Mouse (Mus musculus) Muller cell, postnatal 12 days (primary cell): Measurements from ENCODE around the gene Epb41l3.
A peak's percentile ranks its signal among the peaks of the same experiment; 100 is the strongest.

Experiments used
- DNase-seq: peaks from one replicate; pipeline ENCODE4 v3.0.0-alpha.2; 2015; ENCODE audit errors: inconsistent ontology term

Epb41l3 gene

DNA sequence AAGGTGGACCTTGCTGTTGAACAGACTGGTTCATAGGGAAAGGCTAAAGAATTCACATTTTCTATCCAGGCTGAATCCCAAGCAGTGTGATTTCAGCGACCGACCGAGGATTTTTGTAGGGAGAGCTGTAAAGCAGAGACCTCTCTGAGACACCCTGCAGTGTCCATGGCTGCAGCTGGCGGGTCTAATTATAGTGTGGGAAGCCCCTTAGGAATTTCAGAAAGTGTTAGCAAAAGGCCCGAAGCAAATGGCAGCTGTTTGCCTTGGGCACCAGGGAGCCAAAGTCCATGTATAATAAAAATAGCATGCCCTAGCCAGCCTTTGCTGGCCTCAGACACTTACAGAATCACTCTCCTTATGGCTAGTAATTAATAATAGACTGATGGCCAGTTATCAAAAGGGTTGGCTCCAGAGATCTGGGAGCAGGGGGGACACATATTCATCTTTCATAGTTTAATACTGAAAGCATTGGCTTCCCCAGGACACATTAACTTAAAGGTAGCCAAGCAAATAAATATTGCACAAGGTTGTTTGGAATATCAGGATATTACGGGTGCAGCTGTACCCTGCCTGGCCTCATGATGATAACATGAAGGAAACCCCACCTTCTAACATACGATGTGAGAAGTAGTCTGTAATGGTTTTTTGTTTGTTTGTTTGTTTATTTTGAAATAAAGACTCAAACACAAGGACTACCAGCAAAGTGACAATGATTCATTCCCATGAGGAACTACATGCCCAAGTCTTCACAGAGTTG, 106.3 kb downstream of the Epb41l3 start:
- DNase-seq, result peak; percentile 21

DNA sequence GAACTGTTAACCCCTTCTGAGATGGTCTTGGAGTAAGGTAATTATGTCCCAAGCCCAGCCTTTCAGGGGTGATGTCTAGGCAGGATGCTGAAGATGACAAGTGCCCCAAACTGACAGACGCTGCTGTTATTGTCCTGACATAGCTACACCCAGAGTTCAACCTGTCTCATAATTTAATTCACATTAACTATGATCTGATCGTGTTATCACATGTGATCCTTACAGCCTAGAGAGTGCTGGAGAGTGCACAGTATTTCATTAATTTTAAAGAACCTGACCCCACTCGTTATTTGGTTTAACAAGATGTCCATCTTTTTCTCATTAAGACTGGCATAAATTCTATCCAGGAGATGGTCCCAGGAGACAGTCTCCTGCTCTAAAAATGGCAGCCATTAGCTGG, 112.3 kb downstream of the Epb41l3 start:
- no peak for DNase-seq

DNA sequence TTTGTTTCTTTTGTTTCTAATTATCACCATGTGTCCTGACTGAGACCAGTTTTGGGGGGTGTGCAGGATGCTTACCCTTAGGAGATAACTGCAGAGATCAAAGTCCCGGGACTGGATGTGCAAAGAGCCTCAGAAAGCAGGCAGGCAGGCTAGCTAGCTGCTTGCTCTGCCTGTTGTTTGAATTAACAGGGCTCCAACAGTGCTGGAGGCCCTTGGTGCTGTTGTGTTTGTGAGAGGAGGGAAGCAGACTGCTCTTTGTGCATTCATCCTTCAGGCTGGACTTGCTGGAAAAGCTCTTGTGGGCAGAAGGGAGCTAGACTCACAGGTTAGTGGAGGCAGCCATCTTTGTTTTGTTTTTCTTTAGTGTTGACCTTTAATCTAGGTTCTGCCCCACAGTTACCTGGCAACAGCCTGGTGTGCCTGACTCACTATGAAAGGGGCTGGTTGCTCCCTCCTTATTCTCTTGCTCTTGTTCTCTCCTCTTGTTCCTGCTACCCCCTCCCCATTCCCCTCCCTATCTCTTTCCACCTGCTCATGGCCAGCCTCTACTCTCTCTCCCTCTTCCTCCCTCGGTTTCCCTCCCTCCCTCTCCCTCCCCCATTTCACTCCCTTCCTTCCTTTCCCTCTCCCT, 117.5 kb downstream of the Epb41l3 start:
- DNase-seq, result no peak

DNA sequence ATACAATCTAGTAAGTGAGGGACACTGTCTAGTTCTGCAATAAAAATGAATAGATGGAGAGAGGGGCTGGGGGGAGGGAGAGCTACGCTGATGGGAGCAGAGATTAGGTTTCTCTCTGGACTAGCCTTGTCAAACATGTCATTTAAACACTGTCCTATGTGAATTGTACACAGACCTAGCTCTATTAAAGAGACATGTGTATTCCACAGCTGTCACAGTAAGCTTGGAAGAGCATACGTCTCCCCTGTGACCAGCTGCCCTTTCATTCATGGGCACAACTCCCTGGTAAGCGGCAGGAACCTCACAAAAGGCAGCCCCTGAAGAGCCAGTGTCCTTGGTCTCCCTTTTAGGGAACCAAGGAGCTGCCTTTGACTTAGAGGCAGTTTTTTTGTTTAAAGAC, 119.1 kb downstream of the Epb41l3 start:
- no peak for DNase-seq

DNA sequence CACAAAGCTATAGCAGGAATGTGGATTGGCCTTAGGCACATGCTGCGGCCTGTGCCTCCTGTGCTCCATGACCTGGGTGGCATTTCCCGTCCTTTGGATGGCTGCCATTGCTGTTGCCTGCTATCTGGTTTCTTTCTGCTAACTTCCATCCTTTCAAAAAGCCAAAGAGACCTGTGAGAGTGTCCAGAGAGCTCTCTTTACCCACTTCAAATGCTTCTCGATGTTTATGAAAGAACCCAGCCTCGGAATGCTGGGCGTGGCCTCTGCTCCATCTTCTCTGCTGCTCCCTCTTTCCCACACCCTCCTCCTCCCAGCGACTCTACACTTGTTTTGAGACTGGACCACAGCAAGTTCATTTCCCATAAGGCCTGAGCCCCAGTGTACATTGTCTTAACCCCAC, 120.3 kb downstream of the Epb41l3 start:
- no peak for DNase-seq

DNA sequence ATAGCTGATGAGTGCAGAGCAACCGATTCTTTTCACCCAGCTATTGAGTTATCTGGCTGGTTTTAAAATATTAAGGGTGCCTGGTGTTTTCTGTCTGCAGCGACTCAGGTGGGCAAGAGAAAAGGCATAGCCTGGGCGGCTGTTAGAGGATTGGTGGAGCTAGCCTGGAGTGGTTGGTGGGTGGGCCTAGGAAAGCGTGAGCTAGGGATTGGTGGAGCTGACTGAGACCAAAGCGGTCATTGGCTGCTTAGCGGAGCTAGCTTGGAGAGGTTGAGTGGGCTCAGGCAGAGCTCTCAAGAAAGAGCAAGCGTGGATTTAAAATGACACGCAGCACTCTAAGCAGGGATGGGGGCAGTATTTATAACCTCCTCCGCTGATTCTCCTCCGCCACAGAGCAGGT, 121.2 kb downstream of the Epb41l3 start:
- no peak for DNase-seq

DNA sequence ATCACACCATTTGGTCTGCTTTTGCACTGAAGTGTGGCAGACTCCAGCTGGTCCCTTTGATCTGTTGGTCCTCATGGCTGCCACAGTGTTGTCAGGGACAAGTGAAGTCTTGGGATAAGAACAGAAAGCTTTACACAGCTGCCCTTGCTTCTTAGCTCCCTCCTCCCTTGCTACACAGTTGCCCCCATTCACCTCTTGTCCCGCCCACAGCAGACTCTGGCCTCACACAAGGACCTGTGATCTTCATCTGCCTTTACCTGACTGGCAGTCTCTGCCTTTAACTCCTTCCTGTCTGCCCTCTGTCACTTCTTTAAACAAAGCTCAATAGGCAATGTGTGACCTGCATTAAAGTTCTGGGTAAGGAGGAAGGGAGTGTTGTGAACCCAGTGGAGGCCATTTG, 123.3 kb downstream of the Epb41l3 start:
- DNase-seq, result no peak

DNA sequence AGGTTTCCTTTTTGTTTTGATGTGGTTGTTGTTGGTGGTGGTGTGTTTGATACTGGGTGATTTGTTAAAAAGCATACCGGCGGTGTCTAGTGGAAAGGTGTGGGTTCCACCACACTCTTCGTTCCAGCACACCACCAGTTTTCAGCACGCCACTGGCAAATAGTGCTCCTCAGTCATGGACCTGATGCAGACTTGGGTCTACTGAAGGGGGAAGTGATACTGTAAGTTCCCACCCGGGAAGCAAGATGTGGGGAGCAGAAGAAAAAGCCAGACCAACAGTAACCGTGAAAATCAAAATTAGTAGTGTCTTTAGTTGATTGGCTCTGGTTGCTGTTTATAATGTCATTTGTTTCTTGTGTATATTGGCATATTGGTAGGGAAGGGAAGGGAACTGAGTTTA, 124.3 kb downstream of the Epb41l3 start:
- DNase-seq, result no peak

DNA sequence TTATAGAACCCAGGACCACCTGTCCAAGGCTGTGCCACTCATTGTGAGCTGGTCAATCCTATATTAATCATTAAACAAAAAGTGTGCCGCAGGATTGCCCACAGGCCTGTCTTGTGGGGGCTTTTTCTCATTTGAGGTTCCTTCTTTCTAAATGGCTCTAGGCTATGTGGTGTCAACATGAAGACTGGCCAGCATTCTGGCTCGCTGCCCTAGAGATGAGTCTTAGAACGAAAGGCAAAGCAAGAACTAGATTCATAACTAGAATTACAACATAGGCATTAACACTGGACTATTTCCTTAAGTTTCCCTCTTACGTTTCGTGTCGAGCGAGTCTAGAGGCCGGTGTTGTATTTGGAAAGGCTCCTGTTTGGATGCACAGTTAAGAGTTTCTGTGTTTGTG, 125.5 kb downstream of the Epb41l3 start:
- DNase-seq, result no peak

DNA sequence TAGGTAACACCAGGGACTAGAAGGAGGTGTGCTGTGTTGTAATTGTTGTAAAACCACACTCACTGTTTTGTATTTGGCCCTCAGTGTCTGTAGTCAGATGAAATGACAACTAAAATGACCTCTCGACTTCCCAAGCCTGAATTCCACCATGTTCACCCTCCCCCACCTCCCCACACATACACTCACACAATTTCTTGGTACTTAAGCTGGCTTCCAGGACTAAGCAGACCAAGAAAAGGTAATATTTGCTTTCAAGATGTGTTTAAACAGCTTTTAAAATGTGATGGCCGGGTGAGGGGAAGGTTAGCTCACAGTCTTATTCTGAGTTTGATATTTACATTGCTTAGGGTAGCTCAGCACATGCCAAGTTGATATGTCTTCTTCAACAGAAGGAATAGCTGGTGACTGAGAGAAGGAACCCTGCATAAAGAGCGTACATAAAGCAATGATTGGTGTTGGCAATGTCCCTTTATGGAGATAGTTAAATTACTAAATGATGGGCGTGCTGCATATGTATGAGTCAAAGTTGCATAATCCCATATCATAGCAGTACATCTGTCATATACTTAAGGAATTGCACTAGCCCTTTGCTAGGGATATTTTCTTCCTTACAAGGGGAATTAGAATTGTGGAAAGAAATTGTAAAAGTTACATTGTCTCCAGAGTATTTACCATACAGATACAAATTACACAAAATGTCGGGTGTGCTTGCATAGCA, 130.0 kb downstream of the Epb41l3 start:
- DNase-seq, result no peak

DNA sequence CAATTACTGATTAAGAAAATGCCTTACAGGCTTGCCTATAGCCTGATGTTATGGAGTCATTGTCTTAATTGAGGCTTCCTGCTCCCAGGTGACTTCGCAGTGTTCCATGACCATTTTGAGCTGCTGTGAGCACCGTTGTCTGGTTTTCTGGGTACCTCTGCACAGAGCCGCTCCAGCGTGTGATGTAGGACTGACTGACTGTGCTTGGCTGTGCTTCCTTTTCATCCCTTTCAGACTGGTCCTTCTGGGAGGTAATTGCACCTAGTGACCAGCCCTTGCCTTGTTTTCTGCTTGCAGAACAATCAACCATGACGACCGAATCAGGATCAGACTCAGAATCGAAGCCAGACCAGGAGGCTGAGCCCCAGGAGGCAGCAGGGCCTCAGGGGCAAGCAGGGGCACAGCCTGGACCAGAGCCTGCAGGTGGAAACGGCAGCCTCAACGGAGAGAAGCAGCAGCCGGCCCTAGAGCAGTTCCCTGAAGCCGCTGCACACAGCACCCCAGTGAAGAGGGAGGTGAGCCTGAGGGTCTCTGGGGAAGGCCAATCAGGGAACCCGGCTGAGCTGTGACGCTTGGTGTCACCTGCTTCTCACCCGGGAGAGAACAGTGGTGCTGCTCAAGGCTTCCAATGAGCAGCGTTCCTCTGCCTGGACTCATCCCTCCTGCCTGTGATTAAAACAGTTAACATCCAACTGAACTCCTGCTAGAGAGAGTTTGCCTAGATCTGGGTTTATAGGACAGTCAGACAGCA, 132.3 kb downstream of the Epb41l3 start:
- no peak for DNase-seq

DNA sequence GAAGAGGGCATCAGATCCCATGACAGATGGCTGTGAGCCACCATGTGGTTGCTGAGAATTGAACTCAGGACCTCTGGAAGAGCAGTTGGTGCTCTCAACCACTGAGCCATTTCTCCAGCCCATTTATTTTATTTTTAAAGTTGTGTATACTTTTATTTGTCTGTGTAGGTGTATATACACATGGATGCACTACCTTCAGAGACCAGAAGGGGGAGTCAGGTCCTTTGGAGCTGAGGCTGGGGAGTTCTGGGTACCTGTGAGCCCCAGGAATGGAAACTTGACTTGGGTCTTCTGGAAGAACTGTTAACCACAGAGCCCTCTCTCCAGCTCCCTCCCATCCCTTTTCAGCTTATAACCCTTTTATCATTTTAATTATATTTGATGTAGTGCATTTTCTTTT, 135.6 kb downstream of the Epb41l3 start:
- no peak for DNase-seq

DNA sequence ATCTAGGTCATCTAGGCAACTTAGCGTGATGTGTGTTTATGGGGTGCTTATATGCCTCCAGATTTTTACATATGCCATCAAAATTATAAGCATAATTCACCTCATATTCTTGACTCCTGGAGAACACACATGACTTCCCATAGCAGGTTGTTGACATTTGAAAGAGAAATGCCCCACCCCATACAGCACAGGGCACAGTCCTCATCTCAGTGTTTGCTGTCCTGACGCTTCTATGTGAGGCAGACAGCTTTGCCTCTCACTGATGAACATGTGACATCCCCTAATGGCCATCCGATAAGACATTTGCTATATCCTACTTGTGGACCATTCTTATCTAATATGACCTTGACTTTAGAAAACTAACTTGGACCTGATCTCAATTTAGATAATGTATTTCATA, 140.6 kb downstream of the Epb41l3 start:
- no peak for DNase-seq

DNA sequence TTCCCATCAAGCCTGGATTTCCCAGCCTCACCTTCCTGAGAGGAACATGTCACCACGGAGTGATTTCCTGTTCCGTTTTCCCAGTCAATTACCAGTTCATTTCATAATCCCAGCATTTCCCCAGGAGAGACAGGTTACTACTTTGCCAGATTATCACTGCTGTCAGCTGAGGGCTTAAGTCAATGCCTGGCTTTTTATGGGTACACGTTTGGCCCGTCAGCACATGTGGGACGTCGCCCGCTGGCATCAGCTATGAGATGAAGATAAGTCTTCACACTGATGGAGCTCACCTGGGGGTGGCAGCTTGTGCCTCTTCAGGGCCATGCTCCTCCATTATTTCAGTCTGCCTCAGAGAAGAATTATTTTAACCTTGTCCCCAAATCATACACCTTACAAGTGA, 145.4 kb downstream of the Epb41l3 start:
- no peak for DNase-seq

DNA sequence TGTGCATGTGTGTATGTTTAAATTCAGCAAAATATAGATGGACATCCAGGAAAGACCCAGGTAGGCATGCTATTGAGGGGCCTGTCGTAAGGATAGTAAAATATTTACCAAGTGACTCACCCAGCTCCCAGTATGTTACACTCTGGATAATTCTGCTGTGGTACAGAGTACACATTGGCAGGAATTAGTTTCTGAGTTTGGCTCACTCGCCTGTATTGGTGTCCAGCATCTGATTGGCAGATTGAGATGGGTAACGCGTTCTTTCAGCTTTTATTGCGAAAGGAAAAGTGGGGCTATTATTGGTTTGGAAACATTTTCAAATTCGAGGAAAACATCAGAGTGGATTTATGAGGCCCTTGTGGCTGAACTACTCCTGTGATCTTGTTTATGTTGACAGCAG, 145.9 kb downstream of the Epb41l3 start:
- no peak for DNase-seq

DNA sequence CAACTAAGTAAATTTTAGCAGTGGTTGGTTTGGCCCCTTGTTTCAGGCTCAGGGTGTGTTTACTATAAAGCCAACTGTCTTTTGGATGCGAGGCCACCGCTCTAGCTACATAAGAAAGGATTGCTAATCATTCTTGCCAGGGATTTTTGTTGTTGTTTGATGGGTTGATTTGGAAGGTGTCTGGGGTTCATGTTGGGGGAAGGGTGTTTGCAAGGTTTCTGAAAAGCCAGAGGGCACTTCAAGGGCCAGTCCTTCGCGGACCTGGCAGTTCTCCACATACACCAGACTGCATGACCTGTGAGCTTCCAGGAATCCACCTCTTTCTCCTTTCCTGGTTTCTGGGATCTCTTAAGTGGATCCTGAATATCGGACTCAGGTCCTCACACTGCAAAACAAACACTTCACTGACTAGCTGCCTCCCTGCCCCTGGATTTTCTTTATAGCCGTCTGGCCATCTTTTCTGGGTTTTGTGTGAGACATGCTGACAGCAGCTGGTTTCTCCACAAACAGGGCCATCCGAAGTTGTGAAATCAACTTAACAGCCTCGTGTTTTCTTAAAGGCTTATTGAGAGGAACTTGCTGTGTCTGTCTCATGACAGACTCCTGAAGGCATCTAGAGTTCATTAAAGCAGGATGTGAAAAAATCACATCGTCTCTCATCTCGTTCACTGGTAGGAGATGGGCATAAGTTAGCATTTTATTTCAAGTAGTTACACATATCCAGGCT, 146.6 kb downstream of the Epb41l3 start:
- no peak for DNase-seq

DNA sequence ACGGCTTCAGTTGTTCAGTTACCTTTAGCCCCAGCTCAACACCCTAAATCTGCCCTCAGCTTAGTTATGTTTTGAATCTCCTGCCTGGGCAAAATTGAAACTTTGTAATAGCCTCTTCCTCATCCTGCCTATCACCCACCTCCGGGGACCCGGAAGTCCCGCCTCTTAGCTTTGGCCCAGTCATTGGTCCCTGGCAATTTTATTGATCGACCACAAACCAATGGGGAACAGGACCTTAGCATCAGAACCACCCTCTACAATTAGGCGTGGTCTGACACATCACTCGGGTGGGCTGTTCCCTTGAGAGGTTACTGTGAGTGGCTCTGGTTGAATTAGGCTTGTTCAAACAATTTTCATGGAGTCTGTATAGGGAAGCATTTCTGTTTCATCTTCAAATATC, 150.5 kb downstream of the Epb41l3 start:
- no peak for DNase-seq

DNA sequence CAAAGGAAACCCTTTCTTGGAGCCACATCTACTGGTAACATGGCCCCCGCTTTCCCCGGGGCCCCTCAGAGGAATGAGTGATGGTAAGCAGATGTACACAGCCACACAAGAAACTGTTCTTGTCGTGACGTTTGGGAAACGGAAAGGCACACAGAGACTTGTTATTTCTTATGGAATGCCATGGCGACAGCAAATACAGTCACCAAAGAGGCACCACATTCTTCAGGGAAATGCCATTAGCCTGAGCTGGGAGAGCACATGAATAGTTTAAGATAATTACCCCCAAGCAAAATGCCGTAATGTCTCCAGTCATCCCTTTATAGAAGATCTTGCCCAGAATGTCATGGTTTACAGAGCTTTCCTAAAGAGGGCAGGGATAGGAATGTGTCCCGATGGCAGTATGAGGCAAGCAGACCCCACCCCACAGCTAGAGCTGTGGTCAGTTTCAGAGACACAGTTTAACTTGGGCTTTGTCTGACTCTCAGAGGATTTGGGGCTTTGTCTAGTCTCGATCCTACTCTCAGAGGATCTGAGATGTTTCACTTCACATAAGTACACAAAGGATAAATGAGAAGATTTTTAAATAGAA, 152.0 kb downstream of the Epb41l3 start:
- DNase-seq, result peak; percentile 88

DNA sequence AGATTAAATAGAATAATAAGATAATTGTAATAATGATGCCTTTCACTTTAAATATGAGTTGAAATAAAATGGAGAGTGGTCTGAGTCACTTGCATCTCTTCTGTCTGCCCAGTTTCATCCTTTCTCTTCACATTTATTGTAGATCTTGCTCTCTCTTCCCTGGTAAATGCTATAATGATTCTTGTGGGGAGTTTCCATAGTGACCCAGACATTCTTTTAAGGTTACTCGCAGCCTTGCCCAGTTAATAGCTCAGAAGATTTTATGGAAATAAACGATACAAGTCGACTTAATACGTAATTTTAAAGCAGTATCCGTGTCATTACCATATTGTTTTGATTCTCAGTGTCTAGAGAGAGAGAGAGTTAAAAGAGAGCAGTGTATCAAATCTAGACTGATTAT, 154.0 kb downstream of the Epb41l3 start:
- peak; percentile 59 for DNase-seq

DNA sequence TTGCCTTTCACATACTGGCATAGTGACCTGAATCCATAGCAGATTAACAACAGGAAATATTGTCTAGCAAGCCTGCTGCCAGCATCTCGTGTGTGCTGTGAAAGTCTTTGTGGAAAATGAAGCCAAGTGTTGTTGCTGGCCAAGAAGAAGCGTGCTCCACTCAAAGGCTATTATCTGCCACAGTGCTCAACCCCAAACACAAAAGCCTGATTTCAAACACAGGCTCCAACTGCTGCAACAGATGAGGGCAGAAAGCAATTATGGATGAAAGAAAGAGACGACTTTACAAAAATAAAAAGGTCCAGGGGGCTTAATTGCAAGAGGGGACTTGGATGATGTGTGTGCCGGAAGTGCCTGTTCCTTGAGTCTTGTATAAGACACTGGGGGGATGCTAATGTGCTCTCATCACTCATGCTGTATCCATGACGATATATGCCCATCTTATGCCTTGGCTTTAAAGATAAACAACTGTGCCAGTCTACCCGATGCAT, 154.7 kb downstream of the Epb41l3 start:
- peak; percentile 71 for DNase-seq

DNA sequence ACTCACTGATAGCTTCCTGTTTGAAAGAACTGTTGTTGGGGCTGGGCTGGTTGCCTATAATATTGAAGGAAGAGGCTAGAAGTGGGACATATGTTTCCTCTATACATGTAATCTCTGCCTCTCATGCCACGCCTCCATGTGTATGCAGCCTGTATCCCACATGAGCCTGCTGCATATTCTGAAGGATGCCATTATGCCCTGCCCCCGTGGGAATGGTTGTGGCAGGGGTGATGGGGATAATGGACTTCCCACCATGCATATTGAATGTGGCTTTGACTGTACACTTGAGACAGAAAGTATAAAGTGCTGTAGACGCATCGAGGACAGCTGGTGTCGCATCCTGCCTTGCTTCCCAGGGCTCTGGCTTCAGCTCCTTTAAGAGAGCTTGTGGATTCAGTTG, 155.9 kb downstream of the Epb41l3 start:
- no peak for DNase-seq
